Mouse (Mus musculus) forelimb bud, embryonic 11.5 days (tissue): ENCODE data around the gene Ncbp1.

ENCODE experiments used
- DNase-seq: peaks from one replicate; pipeline ENCODE4 v3.0.0-alpha.2; 2012; ENCODE audit warnings: low read depth, low spot score

The Ncbp1 gene

DNA sequence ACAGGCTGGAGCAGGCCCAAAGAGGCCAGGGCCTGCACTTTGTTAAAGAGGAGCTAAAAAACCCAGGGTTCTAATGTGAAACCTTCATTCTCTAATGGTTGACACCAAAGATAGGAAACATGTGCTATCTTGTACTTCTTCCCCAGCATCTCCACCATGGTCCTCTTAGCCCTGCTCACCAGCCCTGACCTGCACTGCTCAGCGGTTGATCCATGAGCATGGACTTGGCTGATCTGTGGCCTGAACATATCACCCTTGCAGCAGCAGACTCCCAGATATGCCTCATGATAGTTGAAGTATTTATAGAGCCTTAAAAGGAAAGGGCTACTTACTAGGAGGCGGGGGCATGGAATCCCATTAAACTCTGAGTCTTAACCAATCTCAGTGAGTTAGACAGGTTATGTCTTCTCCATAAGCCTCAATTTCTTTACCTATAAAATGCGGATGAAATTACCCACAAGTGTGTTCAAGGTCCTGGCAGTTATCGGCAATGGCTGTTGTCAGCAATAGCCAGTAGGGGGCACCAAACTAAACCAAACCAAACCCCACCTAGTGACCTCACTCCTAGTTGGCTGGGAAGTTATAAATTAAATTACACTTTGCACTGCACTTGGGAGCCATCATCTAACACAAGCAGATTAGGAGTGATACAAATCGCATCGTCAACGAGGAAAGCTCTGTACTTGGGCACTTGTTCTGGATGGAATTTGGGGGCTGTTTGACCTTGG lies 63.6 kb downstream of the Ncbp1 start:
- DNase-seq = peak; percentile 80

DNA sequence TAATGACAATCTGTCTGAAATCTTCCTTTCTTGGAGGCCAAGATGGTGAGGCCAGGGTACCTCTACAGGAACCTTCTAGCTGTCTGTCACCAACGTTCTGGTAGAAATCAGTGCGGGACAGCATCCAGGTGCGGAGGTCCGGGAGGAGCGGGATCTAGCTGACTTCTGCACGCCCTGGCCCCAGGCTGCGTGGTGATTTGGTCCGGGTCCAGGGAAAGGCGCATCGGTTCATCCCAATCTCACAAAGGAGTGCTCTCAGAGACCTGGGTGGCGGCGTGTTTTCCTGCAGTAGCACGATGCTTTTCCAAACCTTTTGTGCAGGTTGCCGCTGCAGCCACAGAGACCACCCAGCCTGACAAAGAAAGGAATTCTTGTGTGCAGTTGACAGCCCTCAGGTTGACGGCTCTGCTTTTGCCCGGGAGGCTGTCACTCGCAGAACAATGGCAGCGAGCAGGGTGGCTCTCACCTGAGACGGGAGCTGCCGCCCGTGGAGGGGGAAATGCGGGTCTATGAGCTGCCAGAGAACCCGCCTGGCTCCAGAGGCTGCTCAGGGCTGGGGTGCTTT lies 64.2 kb downstream of the Ncbp1 start:
- no peak for DNase-seq

DNA sequence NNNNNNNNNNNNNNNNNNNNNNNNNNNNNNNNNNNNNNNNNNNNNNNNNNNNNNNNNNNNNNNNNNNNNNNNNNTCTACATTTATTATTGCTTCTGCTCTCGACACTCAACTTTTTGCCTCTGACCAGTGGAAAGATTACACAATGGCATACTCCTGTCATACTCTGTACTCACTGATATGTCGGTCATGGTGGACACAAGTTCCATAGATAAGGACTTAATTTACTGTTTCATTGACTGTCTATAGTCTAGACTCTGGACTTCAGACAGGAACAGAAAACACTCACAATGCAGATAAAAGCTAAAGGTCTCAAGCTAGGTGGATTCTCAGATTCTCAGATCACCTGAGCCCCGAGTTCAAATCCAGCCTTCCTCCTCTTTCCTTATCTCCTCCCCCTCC lies 82.7 kb downstream of the Ncbp1 start:
- no peak for DNase-seq
